Mouse (Mus musculus) c-Kit-positive CD71-negative TER-119-negative erythroid progenitor cells, embryonic 14.5 days (primary cell): ENCODE results near the gene Mrpl54.

Experiments
- DNase-seq: peaks from one replicate; pipeline ENCODE4 v3.0.0-alpha.2; 2013; ENCODE audit warnings: low read depth

Mrpl54 gene

GRCm38 (mm10) chr10:81259225-81259884 is 7.4 kb downstream of the Mrpl54 start:
- no peak for DNase-seq

- DNase-seq = no peak
Measured at GRCm38 (mm10) chr10:81257158-81258039, 9.3 kb downstream of the Mrpl54 start.

- no peak for DNase-seq
Measured at GRCm38 (mm10) chr10:81254886-81255285, 11.8 kb downstream of the Mrpl54 start.

- no peak for DNase-seq
Measured at GRCm38 (mm10) chr10:81252424-81253419, 14.0 kb downstream of the Mrpl54 start, which contains the start of gene Matk. Matk (plus strand) TSS chr10:81252935.

GRCm38 (mm10) chr10:81249442-81249841 is 17.3 kb downstream of the Mrpl54 start:
- no peak for DNase-seq

GRCm38 (mm10) chr10:81247804-81248203 is 18.9 kb downstream of the Mrpl54 start:
- no peak for DNase-seq

GRCm38 (mm10) chr10:81245166-81245565 is 21.6 kb downstream of the Mrpl54 start:
- DNase-seq = no peak

GRCm38 (mm10) chr10:81244595-81244994 is 22.1 kb downstream of the Mrpl54 start:
- DNase-seq = peak; percentile 63

GRCm38 (mm10) chr10:81244146-81244545 is 22.6 kb downstream of the Mrpl54 start:
- no peak for DNase-seq

GRCm38 (mm10) chr10:81242021-81242420 is 24.7 kb downstream of the Mrpl54 start:
- DNase-seq = no peak

GRCm38 (mm10) chr10:81240876-81241275 is 25.9 kb downstream of the Mrpl54 start:
- DNase-seq = peak; percentile 69

GRCm38 (mm10) chr10:81238618-81239017 is 28.1 kb downstream of the Mrpl54 start:
- DNase-seq = no peak

- DNase-seq = no peak
Measured at GRCm38 (mm10) chr10:81236471-81237268, 30.1 kb downstream of the Mrpl54 start.

- DNase-seq = no peak
Measured at GRCm38 (mm10) chr10:81234206-81234605, 32.5 kb downstream of the Mrpl54 start.

- no peak for DNase-seq
Measured at GRCm38 (mm10) chr10:81233226-81233585, 33.5 kb downstream of the Mrpl54 start.

GRCm38 (mm10) chr10:81232580-81233225 is 34.0 kb downstream of the Mrpl54 start, which contains the start of gene Zfr2:
Zfr2 (plus strand) TSS chr10:81233155.
- DNase-seq = peak; percentile 79

GRCm38 (mm10) chr10:81231436-81231835 is 35.3 kb downstream of the Mrpl54 start:
- DNase-seq = no peak

- no peak for DNase-seq
Measured at GRCm38 (mm10) chr10:81230438-81231332, 36.0 kb downstream of the Mrpl54 start, which contains the start of gene Atcay. Atcay (minus strand) TSS chr10:81230833.

- DNase-seq = no peak
Measured at GRCm38 (mm10) chr10:81229735-81230437, 36.8 kb downstream of the Mrpl54 start.
